Mouse (Mus musculus) heart, embryonic 10.5 days (tissue): ENCODE results near the gene Gm9803. TPM values are rescaled to one million over a fixed set of nuclear protein-coding genes. Genes with fewer than 3 reads are reported as not detected.
A peak's percentile ranks its signal among the peaks of the same experiment; 100 is the strongest.
"Not testable (repeated sequence)": the region's sequence is repeated elsewhere in the genome, so short reads cannot be mapped to it uniquely, and the experiment has no call there.

ENCODE experiments used
- DNase-seq: peaks from one replicate; pipeline ENCODE4 v3.0.0-alpha.2; 2017; ENCODE audit warnings: low spot score
- H3K27ac ChIP-seq: fragments of 300-500 bp; sonication (generic); 2 replicates; pipeline ENCODE4 v1.5.1; 2016; ENCODE audit warnings: mild to moderate bottlenecking
- H3K27me3 ChIP-seq: fragments of 300-500 bp; sonication (generic); 2 replicates; pipeline ENCODE4 v1.6.1; 2016; ENCODE audit warnings: mild to moderate bottlenecking; ENCODE audit not compliant: poor library complexity, insufficient read depth, severe bottlenecking
- H3K36me3 ChIP-seq: fragments of 300-500 bp; sonication (generic); 2 replicates; pipeline ENCODE4 v1.6.1; 2016; ENCODE audit warnings: mild to moderate bottlenecking, moderate library complexity
- H3K4me1 ChIP-seq: fragments of 300-500 bp; sonication (generic); 2 replicates; pipeline ENCODE4 v1.6.1; 2016; ENCODE audit warnings: mild to moderate bottlenecking
- H3K4me3 ChIP-seq: fragments of 300-500 bp; sonication (generic); 2 replicates; pipeline ENCODE4 v1.5.1; 2016; ENCODE audit warnings: mild to moderate bottlenecking, moderate library complexity
- H3K9me3 ChIP-seq: fragments of 300-500 bp; sonication (generic); 2 replicates; pipeline ENCODE4 v1.6.1; 2016; ENCODE audit warnings: mild to moderate bottlenecking, moderate library complexity
- WGBS: fragments of 180-500 bp; shearing (Covaris S2); methylation state at CpG from one replicate; pipeline ENCODE4 v1.1.7; 2016; 5-methylcytosine and 5-hydroxymethylcytosine counted together
- polyA plus RNA-seq: library from polyadenylated mRNA; unstranded; fragments of >200 nt; fragmentation: Nextera tagmentation; extraction: Ambion mirVana; gene quantifications from 2 replicates; pipeline ENCODE4 v1.2.1, GENCODE M21; 2016

Gene Gm9803
- polyA plus RNA-seq = 15.2 and 15.9 TPM in 2 replicates

GRCm38 (mm10) chr10:43523931-43524330 is at the start of gene Gm9803:
Gm9803 (plus strand) TSS chr10:43524084.
- not testable (repeated sequence) for H3K27ac ChIP-seq, H3K4me3 ChIP-seq, H3K27me3 ChIP-seq, H3K9me3 ChIP-seq, DNase-seq
- Histone ChIP-seq H3K4me1 (peaks cover 14% of the 10 kb centered on the region), H3K36me3 (peaks cover 39% of the 10 kb centered on the region)
- WGBS = 96% methylated on average over 10 of the region's 10 CpGs

GRCm38 (mm10) chr10:43475376-43475775 is 48.5 kb upstream of the Gm9803 start:
- Histone ChIP-seq H3K27me3 (no peaks in the 10 kb centered on the region), H3K27ac (no peak overlapping the region), H3K36me3 (no peaks in the 10 kb centered on the region), H3K9me3 (no peaks in the 10 kb centered on the region), H3K4me3 (no peak overlapping the region), H3K4me1 (peaks cover 12% of the 10 kb centered on the region; the same call in 1 of the 2 replicates)
- 50% methylated on average over 4 of the region's 4 CpGs for WGBS
- DNase-seq = no peak

DNA sequence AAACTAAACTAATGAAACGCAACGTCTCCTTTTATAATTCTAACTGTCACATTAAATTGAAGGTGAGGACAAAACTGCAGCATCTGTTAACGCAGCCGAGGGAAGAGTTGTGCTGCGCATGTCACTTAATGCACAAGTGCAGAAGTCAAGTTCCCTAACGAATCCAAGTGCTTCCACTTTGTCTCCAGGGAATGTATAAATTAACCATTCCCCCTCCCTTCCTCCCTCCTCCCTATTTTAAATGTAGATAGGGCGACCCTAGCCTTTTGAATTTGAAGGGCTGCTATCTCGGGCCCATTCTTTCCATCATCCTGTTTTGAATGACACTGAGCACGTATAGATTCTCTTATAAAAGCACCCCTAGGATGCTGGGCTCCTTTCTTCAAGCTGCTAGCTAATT is 46.4 kb upstream of the Gm9803 start:
- Histone ChIP-seq H3K4me3 (peak overlapping the region; percentile 89), H3K27me3 (no peaks in the 10 kb centered on the region), H3K36me3 (no peaks in the 10 kb centered on the region), H3K4me1 (peaks cover 30% of the 10 kb centered on the region), H3K9me3 (no peaks in the 10 kb centered on the region), H3K27ac (peak overlapping the region; percentile 99)
- DNase-seq = no peak
- WGBS = 6% methylated on average over 9 of the region's 9 CpGs

GRCm38 (mm10) chr10:43477865-43478681 is 45.8 kb upstream of the Gm9803 start:
- under 1% methylated on average over 42 of the region's 42 CpGs for WGBS
- no peaks in the 10 kb centered on the region for H3K9me3 ChIP-seq
- peak; percentile 92 for DNase-seq
- H3K36me3 ChIP-seq = no peaks in the 10 kb centered on the region
- H3K27ac ChIP-seq = peak overlapping the region; percentile 99
- peaks cover 36% of the 10 kb centered on the region for H3K4me1 ChIP-seq
- H3K27me3 ChIP-seq = no peaks in the 10 kb centered on the region
- H3K4me3 ChIP-seq = peak overlapping the region; percentile 89

DNA sequence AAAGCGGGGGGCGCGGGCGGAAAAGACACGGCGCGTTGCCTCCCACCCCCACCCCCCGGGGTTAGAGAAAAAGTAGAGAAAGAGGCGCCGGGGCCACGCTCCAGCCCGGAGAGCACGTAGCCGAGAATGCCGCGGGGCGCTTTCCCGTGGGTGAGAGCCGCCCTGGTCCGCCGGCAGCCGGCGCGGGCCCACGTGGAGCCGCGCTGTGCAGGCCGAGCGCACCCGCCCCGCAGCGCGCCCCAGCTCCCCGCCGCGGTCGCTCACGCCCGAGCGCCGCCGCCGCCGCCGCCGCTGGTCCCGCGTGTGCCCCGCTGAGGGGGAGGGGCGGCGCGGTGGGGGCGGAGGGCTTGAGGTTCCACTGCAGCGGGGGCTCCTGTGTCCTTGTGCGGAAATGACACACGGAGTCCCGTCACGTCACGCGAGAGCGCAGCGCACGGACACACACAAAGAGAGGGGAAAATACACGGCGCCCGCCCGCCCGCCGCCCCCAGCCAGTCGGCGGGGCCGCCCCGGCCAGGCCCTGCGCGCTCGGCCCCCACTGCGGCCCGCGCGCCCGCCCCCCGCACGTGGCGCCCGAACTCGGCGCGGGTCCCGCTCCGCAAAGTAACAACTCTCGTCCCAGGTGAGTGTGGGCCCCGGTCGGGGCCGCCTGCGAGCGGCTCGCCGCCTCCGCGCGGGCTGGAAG is 45.0 kb upstream of the Gm9803 start, which contains the start of gene Bend3:
Bend3 (plus strand) TSS at position 81 of the 685 bp plus-strand sequence.
- Histone ChIP-seq H3K4me3 (peak within 1 kb of the TSS; percentile 89), H3K27ac (peak within 1 kb of the TSS; percentile 99), H3K27me3 (no peaks in the 10 kb centered on the region), H3K36me3 (no peaks in the 10 kb centered on the region), H3K9me3 (no peaks in the 10 kb centered on the region), H3K4me1 (peaks cover 44% of the 10 kb centered on the region)
- DNase-seq = no peak
- WGBS = under 1% methylated on average over 82 of the region's 101 CpGs

- peak; percentile 89 for DNase-seq
- under 1% methylated on average over 80 of the region's 103 CpGs for WGBS
- Histone ChIP-seq H3K27ac (peak overlapping the region; percentile 99), H3K36me3 (no peaks in the 10 kb centered on the region), H3K9me3 (no peaks in the 10 kb centered on the region), H3K4me1 (peaks cover 48% of the 10 kb centered on the region), H3K27me3 (no peaks in the 10 kb centered on the region), H3K4me3 (peak overlapping the region; percentile 89)
Observed at GRCm38 (mm10) chr10:43479436-43480157, 44.3 kb upstream of the Gm9803 start.

DNA sequence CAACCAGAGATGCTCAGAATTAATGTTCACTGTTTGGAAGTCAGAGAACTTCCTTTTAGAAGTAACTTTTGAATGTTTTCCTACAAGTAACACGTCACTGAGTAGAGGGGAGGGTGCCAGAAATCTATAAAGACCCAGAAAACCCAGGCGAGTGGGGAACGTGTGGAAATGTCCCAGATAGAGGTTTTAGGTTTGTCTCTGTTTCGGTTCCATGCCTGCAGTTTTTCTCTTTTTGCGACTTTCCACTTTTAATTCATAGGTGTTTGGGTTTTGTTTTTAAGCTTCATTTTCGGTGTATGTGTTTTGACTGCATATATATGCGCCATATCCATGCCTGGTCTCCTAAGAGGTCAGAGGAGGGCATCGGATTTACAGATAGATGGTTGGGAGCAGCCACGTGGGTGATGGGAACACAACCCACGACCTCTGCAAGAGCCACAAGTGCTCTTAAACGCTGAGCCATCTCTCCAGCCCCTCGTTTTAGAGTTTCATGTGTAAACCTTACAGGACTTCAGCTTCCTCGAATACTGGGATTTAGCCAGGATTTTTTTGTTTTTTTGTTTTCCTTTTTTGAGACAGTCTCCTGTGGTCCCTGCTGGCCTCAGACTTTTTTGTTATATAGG is 43.5 kb upstream of the Gm9803 start:
- 11% methylated on average over 13 of the region's 13 CpGs for WGBS
- Histone ChIP-seq H3K4me3 (peak overlapping the region; percentile 89), H3K36me3 (no peaks in the 10 kb centered on the region), H3K9me3 (no peaks in the 10 kb centered on the region), H3K4me1 (peaks cover 52% of the 10 kb centered on the region), H3K27me3 (no peaks in the 10 kb centered on the region), H3K27ac (peak overlapping the region; percentile 99)
- DNase-seq = no peak

- 33% methylated on average over 4 of the region's 4 CpGs for WGBS
- Histone ChIP-seq H3K36me3 (no peaks in the 10 kb centered on the region), H3K27ac (no peak overlapping the region), H3K4me3 (no peak overlapping the region), H3K4me1 (peaks cover 52% of the 10 kb centered on the region), H3K9me3 (no peaks in the 10 kb centered on the region), H3K27me3 (no peaks in the 10 kb centered on the region)
- no peak for DNase-seq
Observed at GRCm38 (mm10) chr10:43481179-43481578, 42.7 kb upstream of the Gm9803 start.

DNA sequence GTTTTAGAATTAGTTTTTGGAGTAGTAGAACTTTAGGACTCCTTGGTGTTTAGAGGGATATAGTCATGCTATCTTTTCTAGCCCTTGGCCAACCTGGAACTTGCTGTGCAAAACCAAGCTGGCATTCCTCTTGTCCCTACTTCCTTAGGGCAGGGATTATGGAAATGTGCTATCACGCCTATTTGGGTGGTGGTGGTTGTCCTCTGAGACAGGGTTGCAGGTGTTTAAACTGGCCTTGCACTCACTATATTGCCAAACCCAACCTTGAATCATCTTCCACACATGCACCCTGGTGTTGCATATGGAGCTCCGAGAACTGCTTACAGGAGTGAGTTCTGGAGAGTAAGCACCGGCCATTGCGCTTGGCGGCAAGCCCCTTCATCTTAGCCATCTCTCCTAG is 41.9 kb upstream of the Gm9803 start:
- Histone ChIP-seq H3K4me1 (peaks cover 50% of the 10 kb centered on the region), H3K9me3 (no peaks in the 10 kb centered on the region), H3K27ac (no peak overlapping the region), H3K27me3 (no peaks in the 10 kb centered on the region), H3K4me3 (no peak overlapping the region), H3K36me3 (no peaks in the 10 kb centered on the region)
- 93% methylated on average over 5 of the region's 5 CpGs for WGBS
- DNase-seq = no peak

- Histone ChIP-seq H3K36me3 (no peaks in the 10 kb centered on the region), H3K27me3 (no peaks in the 10 kb centered on the region), H3K4me1 (peaks cover 56% of the 10 kb centered on the region), H3K9me3 (no peaks in the 10 kb centered on the region), H3K27ac (peak overlapping the region; percentile 81), H3K4me3 (no peak overlapping the region)
- DNase-seq = no peak
- 26% methylated on average over 9 of the region's 9 CpGs for WGBS
Observed at GRCm38 (mm10) chr10:43483426-43483995, 40.4 kb upstream of the Gm9803 start.

DNA sequence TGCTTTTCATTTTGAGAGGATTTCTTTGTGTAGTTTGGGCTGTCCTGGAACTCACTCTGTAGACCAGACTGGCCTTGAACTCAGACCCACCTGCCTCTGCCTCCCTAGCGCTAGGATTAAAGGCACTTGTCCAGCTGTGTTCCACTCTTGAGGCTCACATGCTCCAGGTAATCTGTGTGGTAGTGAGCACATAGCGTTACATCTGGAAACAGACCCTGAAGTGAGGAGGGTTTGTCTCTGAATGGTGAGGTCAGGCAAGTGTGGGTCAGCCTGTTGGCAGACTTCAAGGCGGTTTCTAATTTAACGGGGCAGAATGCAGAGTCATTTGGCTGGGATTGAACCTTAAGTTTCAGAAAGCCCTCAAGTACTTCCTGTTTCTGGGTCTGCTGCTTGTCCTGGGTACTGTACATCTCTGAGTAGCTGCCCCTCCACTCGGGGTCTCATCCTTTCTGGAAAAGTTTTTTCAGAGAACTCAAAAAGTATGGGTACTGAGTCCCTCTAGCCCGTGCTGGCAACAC is 38.1 kb upstream of the Gm9803 start:
- 85% methylated on average over 6 of the region's 6 CpGs for WGBS
- Histone ChIP-seq H3K4me3 (no peak overlapping the region), H3K27ac (peak overlapping the region; percentile 43; the same call in 1 of the 2 replicates)

DNA sequence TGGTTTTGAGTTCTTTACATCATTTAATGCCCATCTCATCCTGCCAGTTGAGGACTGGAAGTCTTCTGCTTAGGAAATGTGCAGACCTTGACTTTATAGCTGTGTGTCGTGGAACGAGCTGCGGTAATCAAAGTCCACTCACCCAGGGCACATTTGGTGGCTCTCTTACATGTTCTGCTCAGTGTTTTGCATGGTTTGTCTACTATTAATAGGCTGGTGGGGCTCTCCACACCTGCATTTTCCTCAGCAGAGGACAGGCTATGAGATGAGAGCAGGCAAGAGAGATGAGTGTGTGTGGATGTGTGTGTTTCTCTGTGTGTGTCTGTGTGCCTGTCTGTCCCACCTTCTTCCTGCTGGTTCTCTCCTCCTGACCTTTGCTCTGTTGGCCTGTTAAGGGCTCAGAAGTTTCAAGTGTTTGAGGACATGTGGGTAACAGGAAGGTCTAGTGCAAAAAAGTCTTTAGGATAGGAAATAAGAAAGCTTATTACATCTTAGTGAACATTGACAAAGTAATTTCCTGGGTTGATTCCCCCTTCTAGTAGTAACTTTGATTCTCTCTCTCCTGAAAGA is 36.4 kb upstream of the Gm9803 start:
- 77% methylated on average over 3 of the region's 3 CpGs for WGBS
- H3K4me1 ChIP-seq = peaks cover 58% of the 10 kb centered on the region

More for the DNA sequence above, 38.1 kb upstream of the Gm9803 start:
- no peak for DNase-seq
- H3K27me3 ChIP-seq = no peaks in the 10 kb centered on the region
- H3K36me3 ChIP-seq = no peaks in the 10 kb centered on the region
- H3K9me3 ChIP-seq = no peaks in the 10 kb centered on the region
- peaks cover 71% of the 10 kb centered on the region for H3K4me1 ChIP-seq

More for the DNA sequence above, 36.4 kb upstream of the Gm9803 start:
- no peaks in the 10 kb centered on the region for H3K36me3 ChIP-seq
- H3K4me3 ChIP-seq = no peak overlapping the region
- no peak for DNase-seq
- peak overlapping the region; percentile 18; the same call in 1 of the 2 replicates for H3K27ac ChIP-seq
- H3K9me3 ChIP-seq = no peaks in the 10 kb centered on the region
- no peaks in the 10 kb centered on the region for H3K27me3 ChIP-seq
